Mouse (Mus musculus) megakaryocyte, embryonic 14.5 days (primary cell): ENCODE measurements at regions not wholly inside any gene's neighbourhood (a gene's known extent, or its start where the extent isn't known, plus 50 kb on each side); places are given as distances from the start of the nearest gene placed in this dataset.

Source experiments
- FLI1 ChIP-seq: IDR thresholded peaks from 2 replicates; pipeline ENCODE4 v1.6.1; 2012; ENCODE audit warnings: low read length, inconsistent platforms, mixed read lengths
- GATA1 ChIP-seq: IDR thresholded peaks from 3 replicates; pipeline ENCODE4 v1.6.1; 2012; ENCODE audit warnings: mixed read lengths, low read length, inconsistent platforms, borderline replicate concordance

GRCm38 (mm10) chr11:111682341-111682740, 616.4 kb downstream of the Kcnj2 start:
- TF ChIP-seq FLI1 (no peak), GATA1 (no peak)
